Comparison of ENCODE assay signal across 20 mouse cellular contexts in genomic region chr7:117755830-117756229, GRCm38 (mm10).
DNase-seq lines count a peak whose midpoint lies in the region; ATAC-seq lines count a peak whose summit lies in the region.
"Had no signal": no experiment of that assay in that cellular context is flagged by ENCODE, and none has a peak within 500 bp of the region (broad histone marks: within the 10 kb centered on the region; RNA-seq: fewer than 3 reads in every experiment).

No protein-coding gene starts in this region.

- no peaks in the 10 kb centered on the region for H3K9me3 ChIP-seq in neural tube, embryonic 13.5 days
- H3K9me3 ChIP-seq: embryonic facial prominence, embryonic 10.5 days; embryonic facial prominence, embryonic 12.5 days; forebrain, embryonic 13.5 days; forebrain, embryonic 15.5 days had no signal

- 77% methylated on average over 5 of the region's 5 CpGs for WGBS in neural tube, embryonic 13.5 days

- 0 out of 2 replicates have a peak overlapping the region, but pooled peaks have one; percentile 13 for H3K27ac ChIP-seq in neural tube, embryonic 13.5 days (replicated peaks)
- H3K27ac ChIP-seq: embryonic facial prominence, embryonic 10.5 days; embryonic facial prominence, embryonic 12.5 days; forebrain, embryonic 13.5 days; forebrain, embryonic 15.5 days had no signal

- H3K9ac ChIP-seq in neural tube, embryonic 13.5 days, result no peak overlapping the region
- H3K9ac ChIP-seq: embryonic facial prominence, embryonic 12.5 days; forebrain, embryonic 13.5 days; forebrain, embryonic 15.5 days; forebrain, postnatal 0 days had no signal

- H3K4me1 ChIP-seq in neural tube, embryonic 13.5 days (replicated peaks), result no peaks in the 10 kb centered on the region; the same call in 1 of the 2 replicates
- H3K4me1 ChIP-seq: embryonic facial prominence, embryonic 12.5 days had no signal

- DNase-seq in adrenal gland, adult 2 months, result peak; percentile 27
- no peak for DNase-seq in adrenal gland, adult 18-20 months (ENCODE audit: low spot score in 2 of 2)
- peak; percentile 44 for DNase-seq in heart, adult 11 months
- DNase-seq in heart, postnatal 25 days (ENCODE audit: low spot score), result no peak
- DNase-seq in neural tube, embryonic 10.5 days (ENCODE audit: extremely low spot score, low spot score), result no peak
- peak; percentile 48 for DNase-seq in 3T3-L1 (ENCODE audit: low read depth, low spot score)
- no peak for DNase-seq in spleen, postnatal 4 days (ENCODE audit: low spot score in 2 of 2)
- DNase-seq: adrenal gland, postnatal 10 days; adrenal gland, postnatal 25 days; cerebellum, adult 11-12 months; cerebellum, adult 2 months; cerebellum, adult 9-10 months; cerebellum, postnatal 10 days; cerebellum, postnatal 25 days; forebrain, postnatal 0 days had no signal

- no peak overlapping the region for H3K4me2 ChIP-seq in neural tube, embryonic 13.5 days
- H3K4me2 ChIP-seq: embryonic facial prominence, embryonic 12.5 days; forebrain, embryonic 13.5 days; forebrain, embryonic 15.5 days had no signal

- intact Hi-C loops in heart, postnatal 25 days (cut with DNase I), result no loop called here

- no peak overlapping the region for H3K4me3 ChIP-seq in neural tube, embryonic 13.5 days
- H3K4me3 ChIP-seq: embryonic facial prominence, embryonic 10.5 days; embryonic facial prominence, embryonic 12.5 days; forebrain, embryonic 13.5 days; forebrain, embryonic 15.5 days had no signal

- H3K27me3 ChIP-seq in neural tube, embryonic 13.5 days, result no peaks in the 10 kb centered on the region
- H3K27me3 ChIP-seq: embryonic facial prominence, embryonic 12.5 days; forebrain, embryonic 13.5 days; forebrain, embryonic 15.5 days had no signal

- no peak for ATAC-seq in neural tube, embryonic 13.5 days (ENCODE audit: low read depth)
- ATAC-seq: forebrain, embryonic 13.5 days; forebrain, embryonic 15.5 days; forebrain, postnatal 0 days had no signal

- no peaks in the 10 kb centered on the region for H3K36me3 ChIP-seq in neural tube, embryonic 13.5 days
- H3K36me3 ChIP-seq: embryonic facial prominence, embryonic 10.5 days; embryonic facial prominence, embryonic 12.5 days; forebrain, embryonic 15.5 days had no signal

Comparison
In these comparisons a context has a peak if more than half of its experiments do, and no peak if none do; other contexts are left out.
1. DNase-seq: peak in adrenal gland, adult 2 months (single experiment), heart, adult 11 months (single experiment) and 3T3-L1 (single experiment); none in adrenal gland, adult 18-20 months (0 of 2), heart, postnatal 25 days (single experiment), neural tube, embryonic 10.5 days (single experiment) and spleen, postnatal 4 days (0 of 2).